Mouse (Mus musculus): ENCODE data around the gene Cmtm7. TPM values are rescaled to one million over a fixed set of nuclear protein-coding genes. Genes with fewer than 3 reads are reported as not detected.

Cmtm7 gene
- polyA plus RNA-seq, 1 experiment: 781 TPM

DNA sequence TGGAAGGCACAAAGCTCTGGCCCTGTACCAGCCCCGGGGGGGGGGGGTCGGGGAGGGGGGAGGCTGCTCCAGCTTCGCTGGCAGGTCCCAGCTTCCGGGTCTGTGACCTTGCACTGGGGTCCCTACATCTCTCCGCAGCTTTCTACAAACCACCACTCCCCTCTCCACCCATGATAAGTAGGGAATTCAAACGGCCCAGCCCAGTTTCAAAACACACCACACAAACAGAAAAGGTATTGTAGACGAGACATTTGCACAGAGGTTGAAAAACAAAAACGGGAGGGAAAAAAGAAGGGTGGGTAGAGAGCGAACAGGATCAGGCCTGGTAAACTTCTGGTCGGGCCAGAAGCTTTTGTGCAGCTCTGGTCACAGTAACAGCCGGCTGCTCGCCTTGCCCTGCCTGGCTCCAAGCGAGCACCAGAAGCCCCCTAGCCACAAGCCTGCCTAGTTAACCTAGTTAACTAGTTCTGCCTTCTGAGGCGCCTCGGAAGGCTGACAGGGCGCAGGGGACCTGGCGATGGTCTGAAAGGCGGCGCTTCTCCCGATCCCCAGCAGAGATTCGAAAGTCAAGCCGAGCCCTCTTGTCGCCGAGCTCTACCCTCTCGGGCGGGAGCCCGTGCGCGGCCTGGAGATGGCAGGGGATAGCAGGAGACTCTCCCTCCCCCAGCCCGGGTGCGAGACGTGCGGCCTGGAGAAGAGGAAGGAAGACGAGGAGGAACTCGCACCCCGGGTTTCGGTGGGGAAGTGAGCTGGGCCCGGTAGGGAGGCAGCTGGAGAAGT, 720 bp downstream of the Cmtm7 start:
- WGBS: under 1% methylated on average over 38 of the region's 38 CpGs

GRCm38 (mm10) chr9:114779984-114780745, 1.5 kb downstream of the Cmtm7 start:
- Histone ChIP-seq H3K27me3 (ENCODE audit: control insufficient read depth, insufficient read depth, low read length) (no peaks in the 10 kb centered on the region), H3K27ac (ENCODE audit: control insufficient read depth, insufficient read depth, low read length) (peak overlapping the region; percentile 88), H3K4me1 (replicated peaks; ENCODE audit: control insufficient read depth, insufficient read depth, low read length) (peaks cover 47% of the 10 kb centered on the region), H3K4me3 (ENCODE audit: control insufficient read depth, insufficient read depth, low read length) (peak overlapping the region; percentile 96), H3K36me3 (ENCODE audit: control insufficient read depth, insufficient read depth, low read length) (no peaks in the 10 kb centered on the region)
- WGBS: 5% methylated on average over 23 of the region's 23 CpGs
- peak; percentile 27 for DNase-seq
- TF ChIP-seq POLR2A (IDR thresholded peaks at IDR 0.05; ENCODE audit: control insufficient read depth, extremely low read depth, insufficient read depth, low read length, poor library complexity): no peak
- TF ChIP-seq CTCF (IDR thresholded peaks at IDR 0.05; ENCODE audit: borderline replicate concordance, control insufficient read depth, extremely low read depth, insufficient read depth, low read length, poor library complexity): no peak

More for the DNA sequence above, 720 bp downstream of the Cmtm7 start:
- peak overlapping the region; percentile 96 for H3K4me3 ChIP-seq (ENCODE audit: control insufficient read depth, insufficient read depth, low read length)
- H3K27ac ChIP-seq (ENCODE audit: control insufficient read depth, insufficient read depth, low read length): peak overlapping the region; percentile 88
- H3K4me1 ChIP-seq (replicated peaks; ENCODE audit: control insufficient read depth, insufficient read depth, low read length): peaks cover 43% of the 10 kb centered on the region
- no peaks in the 10 kb centered on the region for H3K27me3 ChIP-seq (ENCODE audit: control insufficient read depth, insufficient read depth, low read length)
- no peaks in the 10 kb centered on the region for H3K36me3 ChIP-seq (ENCODE audit: control insufficient read depth, insufficient read depth, low read length)
- peak; percentile 68 for DNase-seq
- TF ChIP-seq POLR2A (IDR thresholded peaks at IDR 0.05; ENCODE audit: control insufficient read depth, extremely low read depth, insufficient read depth, low read length, poor library complexity) (no peak), CTCF (IDR thresholded peaks at IDR 0.05; ENCODE audit: borderline replicate concordance, control insufficient read depth, extremely low read depth, insufficient read depth, low read length, poor library complexity) (no peak)

GRCm38 (mm10) chr9:114778877-114779276, 2.8 kb downstream of the Cmtm7 start:
- 44% methylated on average over 7 of the region's 7 CpGs for WGBS
- H3K4me3 ChIP-seq (ENCODE audit: control insufficient read depth, insufficient read depth, low read length): no peak overlapping the region
- peaks cover 59% of the 10 kb centered on the region for H3K4me1 ChIP-seq (replicated peaks; ENCODE audit: control insufficient read depth, insufficient read depth, low read length)
- no peaks in the 10 kb centered on the region for H3K27me3 ChIP-seq (ENCODE audit: control insufficient read depth, insufficient read depth, low read length)
- TF ChIP-seq POLR2A (IDR thresholded peaks at IDR 0.05; ENCODE audit: control insufficient read depth, extremely low read depth, insufficient read depth, low read length, poor library complexity) (no peak), CTCF (IDR thresholded peaks at IDR 0.05; ENCODE audit: borderline replicate concordance, control insufficient read depth, extremely low read depth, insufficient read depth, low read length, poor library complexity) (no peak)
- H3K36me3 ChIP-seq (ENCODE audit: control insufficient read depth, insufficient read depth, low read length): no peaks in the 10 kb centered on the region
- peak overlapping the region; percentile 88 for H3K27ac ChIP-seq (ENCODE audit: control insufficient read depth, insufficient read depth, low read length)
- no peak for DNase-seq

GRCm38 (mm10) chr9:114778047-114778390, 3.6 kb downstream of the Cmtm7 start:
- DNase-seq: peak; percentile 57
- Histone ChIP-seq H3K27me3 (ENCODE audit: control insufficient read depth, insufficient read depth, low read length) (no peaks in the 10 kb centered on the region), H3K27ac (ENCODE audit: control insufficient read depth, insufficient read depth, low read length) (peak overlapping the region; percentile 88), H3K4me3 (ENCODE audit: control insufficient read depth, insufficient read depth, low read length) (peak overlapping the region; percentile 31), H3K4me1 (replicated peaks; ENCODE audit: control insufficient read depth, insufficient read depth, low read length) (peaks cover 63% of the 10 kb centered on the region), H3K36me3 (ENCODE audit: control insufficient read depth, insufficient read depth, low read length) (no peaks in the 10 kb centered on the region)
- 5% methylated on average over 7 of the region's 7 CpGs for WGBS
- TF ChIP-seq CTCF (IDR thresholded peaks at IDR 0.05; ENCODE audit: borderline replicate concordance, control insufficient read depth, extremely low read depth, insufficient read depth, low read length, poor library complexity): no peak
- no peak for TF ChIP-seq POLR2A (IDR thresholded peaks at IDR 0.05; ENCODE audit: control insufficient read depth, extremely low read depth, insufficient read depth, low read length, poor library complexity)

GRCm38 (mm10) chr9:114777178-114778046, 4.2 kb downstream of the Cmtm7 start:
- Histone ChIP-seq H3K4me3 (ENCODE audit: control insufficient read depth, insufficient read depth, low read length) (peak overlapping the region; percentile 31), H3K4me1 (replicated peaks; ENCODE audit: control insufficient read depth, insufficient read depth, low read length) (peaks cover 62% of the 10 kb centered on the region), H3K27ac (ENCODE audit: control insufficient read depth, insufficient read depth, low read length) (peak overlapping the region; percentile 88), H3K27me3 (ENCODE audit: control insufficient read depth, insufficient read depth, low read length) (no peaks in the 10 kb centered on the region), H3K36me3 (ENCODE audit: control insufficient read depth, insufficient read depth, low read length) (peaks cover 4% of the 10 kb centered on the region; the same call in 1 of the 2 replicates)
- DNase-seq: no peak
- TF ChIP-seq CTCF (IDR thresholded peaks at IDR 0.05; ENCODE audit: borderline replicate concordance, control insufficient read depth, extremely low read depth, insufficient read depth, low read length, poor library complexity) (no peak), POLR2A (IDR thresholded peaks at IDR 0.05; ENCODE audit: control insufficient read depth, extremely low read depth, insufficient read depth, low read length, poor library complexity) (no peak)
- WGBS: 10% methylated on average over 6 of the region's 6 CpGs

DNA sequence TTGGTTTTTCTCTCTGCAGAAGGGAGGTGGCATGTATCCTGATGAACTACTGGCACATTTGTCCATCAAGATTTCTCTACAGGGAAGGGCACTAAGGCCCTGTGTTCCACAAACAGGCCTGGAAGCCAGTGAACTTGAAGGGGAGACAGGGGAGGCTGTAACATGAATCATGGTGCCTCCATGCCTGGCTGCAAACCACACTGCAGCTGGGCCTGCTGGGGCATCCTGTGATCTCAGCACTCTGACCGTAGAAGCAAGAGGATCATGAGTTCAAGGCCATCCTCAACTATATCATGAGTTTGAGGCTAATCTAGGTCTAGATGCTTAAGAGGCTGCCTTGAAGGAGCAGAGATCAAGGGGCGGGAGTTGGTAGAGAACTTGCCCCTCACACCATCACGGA, 5.3 kb downstream of the Cmtm7 start:
- H3K27me3 ChIP-seq (ENCODE audit: control insufficient read depth, insufficient read depth, low read length): no peaks in the 10 kb centered on the region
- DNase-seq: no peak
- H3K4me1 ChIP-seq (replicated peaks; ENCODE audit: control insufficient read depth, insufficient read depth, low read length): peaks cover 61% of the 10 kb centered on the region
- 34% methylated on average over 3 of the region's 3 CpGs for WGBS
- peak overlapping the region; percentile 61 for H3K27ac ChIP-seq (ENCODE audit: control insufficient read depth, insufficient read depth, low read length)
- no peak overlapping the region for H3K4me3 ChIP-seq (ENCODE audit: control insufficient read depth, insufficient read depth, low read length)
- peaks cover 4% of the 10 kb centered on the region; the same call in 1 of the 2 replicates for H3K36me3 ChIP-seq (ENCODE audit: control insufficient read depth, insufficient read depth, low read length)
- TF ChIP-seq CTCF (IDR thresholded peaks at IDR 0.05; ENCODE audit: borderline replicate concordance, control insufficient read depth, extremely low read depth, insufficient read depth, low read length, poor library complexity) (no peak), POLR2A (IDR thresholded peaks at IDR 0.05; ENCODE audit: control insufficient read depth, extremely low read depth, insufficient read depth, low read length, poor library complexity) (no peak)
